Mouse (Mus musculus): ENCODE results near the gene Hic1.

DNA sequence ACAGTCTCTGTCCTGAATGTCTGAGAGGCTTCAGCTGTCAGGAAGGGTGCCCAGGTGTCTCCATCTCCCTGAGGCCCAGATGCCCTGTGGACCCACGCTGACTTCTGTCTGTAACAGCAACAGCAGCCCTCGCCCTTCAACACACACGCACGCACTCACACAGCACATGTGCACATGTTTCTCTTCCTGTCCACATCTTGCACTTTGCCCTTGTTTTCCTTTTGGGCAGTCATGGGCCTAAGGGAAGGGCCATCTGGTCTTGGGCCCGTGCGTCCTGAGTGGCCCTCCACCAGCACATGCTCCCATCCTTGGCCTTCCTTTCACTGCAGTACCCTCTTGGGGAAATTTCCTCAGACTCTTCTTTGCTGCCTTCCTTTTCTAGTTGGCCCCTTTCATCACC is 5.9 kb downstream of the Hic1 start:
- no peak for TF ChIP-seq USF1 (IDR thresholded peaks at IDR 0.05; ENCODE audit: low read depth)
- no peak for TF ChIP-seq CTCF (IDR thresholded peaks at IDR 0.05; ENCODE audit: control insufficient read depth, insufficient read depth, insufficient read length)
- TF ChIP-seq MYOD1 (IDR thresholded peaks at IDR 0.05; ENCODE audit: control insufficient read depth, insufficient read length, low read depth) = no peak
- TF ChIP-seq MAX (IDR thresholded peaks at IDR 0.05) = no peak
- TF ChIP-seq CEBPB (IDR thresholded peaks at IDR 0.05; ENCODE audit: low read depth) = no peak
- TF ChIP-seq FOSL1 (IDR thresholded peaks at IDR 0.05; ENCODE audit: insufficient read depth, low read length, poor library complexity, severe bottlenecking) = no peak

All from C2C12 (cell line).